Mouse (Mus musculus): Measurements from ENCODE around the gene Hsd17b14.

Hsd17b14 gene

DNA sequence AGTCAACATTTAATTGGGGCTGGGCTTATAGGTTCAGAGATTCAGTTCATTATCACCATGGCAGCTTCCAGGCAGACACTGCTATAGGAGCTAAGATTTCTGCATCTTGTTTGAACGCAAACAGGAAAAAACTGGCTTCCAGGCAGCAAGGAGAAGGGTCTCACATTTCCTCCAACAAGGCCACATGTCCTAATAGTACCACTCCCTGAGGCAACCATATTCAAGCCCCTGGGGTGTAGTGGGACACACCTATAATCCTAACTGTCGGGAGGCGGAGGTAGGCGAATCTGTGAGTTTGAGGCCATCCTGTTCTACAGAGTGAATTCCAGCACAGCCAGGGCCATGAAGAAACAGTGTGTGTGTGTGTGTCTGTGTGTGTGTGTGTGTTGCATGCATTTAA is 40.5 kb downstream of the Hsd17b14 start:
- ATAC-seq (ENCODE audit: insufficient number of reproducible peaks, low FRiP score, low TSS enrichment): no peak

DNA sequence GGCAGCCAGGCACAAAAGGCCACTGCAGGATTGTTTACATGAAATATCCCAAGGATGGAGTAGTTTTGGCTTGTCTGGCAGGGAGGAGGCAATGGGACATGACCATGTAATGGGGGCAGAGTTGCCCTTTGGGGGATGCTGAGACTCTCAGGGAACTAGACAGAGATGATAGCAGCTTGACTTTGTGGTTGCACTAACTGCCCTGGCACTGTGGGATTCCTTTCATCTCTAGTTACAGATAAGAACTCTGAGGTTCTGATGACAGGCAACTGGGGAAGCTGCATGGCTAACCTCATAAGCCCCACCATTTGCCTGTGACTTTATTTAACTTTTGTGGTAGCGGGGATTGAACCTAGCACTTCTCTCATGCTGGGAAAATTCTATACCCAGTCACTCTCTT is 41.4 kb downstream of the Hsd17b14 start:
- no peak for ATAC-seq (ENCODE audit: insufficient number of reproducible peaks, low FRiP score, low TSS enrichment)

DNA sequence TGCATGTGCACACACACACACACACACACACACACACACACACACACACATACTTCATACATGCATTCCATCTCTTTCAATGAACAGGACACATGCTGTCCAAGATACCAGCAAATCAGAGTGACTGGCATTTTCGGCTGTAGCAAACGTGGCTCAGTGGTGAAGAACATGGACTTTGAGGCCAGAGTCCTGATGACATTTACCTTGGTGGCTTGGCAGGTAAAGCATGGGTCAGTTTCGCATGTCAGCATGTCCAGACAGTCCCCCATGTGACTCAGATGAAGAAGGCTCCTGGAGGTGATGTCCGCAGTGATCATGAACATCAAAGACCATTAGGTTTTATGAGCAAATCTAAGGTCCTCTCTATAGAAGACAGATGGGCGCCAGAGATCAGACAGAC is 42.3 kb downstream of the Hsd17b14 start:
- no peak for ATAC-seq (ENCODE audit: insufficient number of reproducible peaks, low FRiP score, low TSS enrichment)

DNA sequence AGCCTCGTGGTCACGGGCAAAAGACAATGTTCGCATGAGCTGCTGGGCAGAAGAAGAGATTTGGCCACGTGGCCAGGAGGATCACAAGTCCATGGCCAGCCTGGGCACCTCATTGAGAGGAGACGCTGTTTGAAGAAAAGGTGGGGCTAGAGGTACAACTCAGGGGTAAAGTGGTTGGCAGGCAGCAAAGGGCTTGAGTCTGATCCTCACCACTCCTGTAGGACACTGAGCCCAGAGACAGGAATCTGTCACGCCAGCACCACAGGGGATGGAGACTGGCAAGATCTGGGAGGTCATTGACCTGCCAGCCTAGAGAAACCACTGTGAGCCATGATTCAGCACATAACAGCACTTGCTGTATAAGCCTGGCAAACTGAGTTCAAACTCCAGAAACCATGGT is 42.8 kb downstream of the Hsd17b14 start:
- ATAC-seq (ENCODE audit: insufficient number of reproducible peaks, low FRiP score, low TSS enrichment): no peak

DNA sequence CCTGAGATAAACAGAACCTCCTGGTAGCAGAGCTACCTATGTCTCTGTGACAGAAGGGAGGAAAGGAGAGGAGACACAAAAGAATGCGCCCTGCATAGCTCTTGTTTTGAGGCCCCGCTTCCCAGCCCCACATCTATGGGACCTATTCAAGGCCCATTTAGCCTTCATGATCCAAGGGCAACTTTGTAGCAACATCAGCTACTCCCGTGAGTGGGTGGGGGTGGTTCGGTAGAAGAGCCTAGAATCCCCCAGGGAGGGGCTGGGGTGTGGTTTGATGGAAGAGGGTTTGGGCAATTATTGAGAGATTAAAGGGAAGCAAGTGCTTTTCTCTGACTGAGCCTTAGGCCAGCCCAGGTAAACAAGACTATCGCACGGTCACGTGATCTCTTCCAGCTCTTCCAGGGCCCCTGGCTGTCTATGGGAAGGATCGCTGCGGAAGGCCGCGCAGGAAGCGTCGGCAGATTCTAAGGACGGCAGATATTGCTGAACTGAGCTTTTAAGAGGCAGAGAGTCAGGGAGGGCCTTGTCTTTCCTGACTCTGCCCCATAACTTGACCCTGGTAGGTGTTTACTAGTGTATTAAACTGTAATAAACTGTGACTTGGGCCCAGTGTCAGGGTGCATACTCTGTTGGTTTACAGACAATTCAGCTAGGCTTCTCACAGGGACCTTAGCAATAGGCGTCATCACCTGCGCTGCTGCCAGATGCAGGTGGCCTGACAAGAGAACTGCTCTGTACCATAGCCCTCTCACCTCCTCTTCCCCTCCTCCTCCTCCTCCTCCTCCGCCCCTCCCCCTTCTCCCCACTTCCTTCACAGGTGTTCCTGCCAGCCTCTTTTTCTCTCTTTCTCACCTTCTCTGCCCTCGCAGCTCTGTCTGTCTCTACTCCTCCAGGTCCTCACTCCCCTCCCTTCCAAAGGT is 44.5 kb downstream of the Hsd17b14 start:
- no peak for ATAC-seq (ENCODE audit: insufficient number of reproducible peaks, low FRiP score, low TSS enrichment)

DNA sequence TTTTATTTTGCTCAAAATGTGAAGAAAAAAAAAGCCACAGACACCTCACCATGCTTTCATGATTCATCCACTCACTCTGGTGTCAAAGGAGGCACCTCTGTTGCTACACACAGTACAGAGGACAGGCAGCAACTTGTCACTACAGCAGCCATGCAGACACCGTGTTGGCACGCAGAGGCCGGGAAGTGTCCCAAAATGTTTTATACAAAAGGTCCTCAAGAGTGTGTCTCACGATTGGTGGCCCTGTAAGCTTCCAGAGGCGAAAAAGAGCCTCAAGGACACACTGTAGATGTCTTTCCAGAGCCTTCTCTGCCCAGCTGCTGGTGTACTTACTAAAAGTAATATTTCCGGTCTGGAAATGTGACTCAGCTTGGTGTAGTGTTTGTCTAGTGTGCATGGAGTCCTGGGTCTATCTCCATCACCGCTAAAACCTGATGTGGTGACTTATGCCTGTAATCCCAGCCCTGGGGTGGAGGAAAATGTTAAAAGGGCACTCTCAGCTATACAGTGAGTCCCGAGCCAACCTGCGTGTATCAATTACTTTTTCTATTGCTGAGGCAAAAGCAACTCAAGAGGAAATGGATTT is 51.1 kb downstream of the Hsd17b14 start:
- ATAC-seq (ENCODE audit: insufficient number of reproducible peaks, low FRiP score, low TSS enrichment): no peak

DNA sequence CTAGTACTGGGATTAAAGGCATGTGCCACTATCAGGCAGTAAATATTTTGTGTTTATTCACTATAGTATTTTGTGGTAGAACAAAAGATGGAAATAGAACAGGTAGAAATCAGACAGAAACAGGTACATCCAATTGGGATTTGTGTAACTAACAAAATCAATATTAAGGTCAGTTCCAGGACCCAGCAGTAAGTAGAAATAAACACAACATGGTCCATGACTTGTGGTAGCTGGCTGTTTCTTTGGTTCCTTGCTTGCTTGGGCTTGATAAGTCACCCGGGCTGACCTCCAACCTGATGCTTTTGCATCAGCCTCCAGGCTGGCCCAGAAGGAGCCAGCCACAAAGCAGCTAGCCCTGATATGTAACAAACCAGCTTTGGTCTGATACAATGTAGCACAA is 54.8 kb downstream of the Hsd17b14 start:
- ATAC-seq (ENCODE audit: insufficient number of reproducible peaks, low FRiP score, low TSS enrichment): no peak

DNA sequence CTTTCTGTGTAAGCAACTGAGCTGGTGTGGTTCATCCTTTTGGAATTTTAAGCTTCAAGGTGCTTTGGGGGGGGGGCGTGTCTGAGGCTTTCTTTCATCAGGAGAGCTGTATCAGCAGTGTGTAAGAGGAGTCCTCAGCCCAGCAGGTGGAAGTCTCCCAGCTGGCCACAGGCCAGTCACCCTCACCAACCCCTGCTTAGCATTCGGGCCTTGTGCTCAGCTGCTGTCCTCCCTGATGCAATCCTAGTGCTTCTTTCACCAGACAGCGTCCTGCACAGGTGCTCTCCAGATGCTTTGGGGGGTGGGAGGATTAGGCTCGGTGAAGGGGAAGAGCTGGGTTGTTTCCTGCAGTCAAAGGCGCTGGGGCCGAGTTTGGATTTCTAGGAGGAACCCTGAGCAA is 61.6 kb downstream of the Hsd17b14 start:
- no peak for ATAC-seq (ENCODE audit: insufficient number of reproducible peaks, low FRiP score, low TSS enrichment)

DNA sequence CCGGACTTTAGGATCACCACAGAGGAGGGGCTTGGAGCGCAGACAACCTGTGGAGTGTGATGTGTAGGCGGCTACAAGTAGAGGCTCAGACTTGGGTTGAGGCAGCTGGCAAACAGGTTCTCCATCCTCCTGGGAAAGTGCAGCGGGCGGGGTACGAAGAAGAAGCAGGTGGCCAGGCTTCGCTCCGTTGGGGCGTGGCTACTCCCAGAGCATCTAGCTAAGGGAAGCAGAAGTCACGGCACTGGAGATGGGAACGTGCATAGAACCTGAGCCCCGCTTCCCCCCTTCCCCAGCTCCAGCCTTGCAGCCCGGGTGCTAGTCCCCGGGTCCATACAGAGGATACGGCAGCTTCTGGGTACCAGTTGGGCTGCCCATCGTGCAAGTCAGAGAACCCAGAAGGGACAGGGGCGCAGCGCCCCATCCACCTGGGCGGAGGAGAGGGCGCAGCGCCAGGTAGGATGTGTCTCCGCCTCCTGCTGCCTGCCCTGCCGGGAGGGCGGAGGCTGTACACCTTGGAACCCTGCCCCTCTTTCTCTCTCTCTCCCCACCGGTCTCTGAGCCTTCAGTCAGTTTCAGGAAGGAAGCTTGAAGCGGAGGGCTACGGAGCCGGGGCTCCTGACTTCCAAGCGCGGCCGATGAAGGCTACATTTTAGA is 62.5 kb downstream of the Hsd17b14 start, which contains the start of gene Fut1:
TSS of gene Fut1 (plus strand) at position 248 of the 654 bp plus-strand sequence.
- no peak; the same call in 1 of the 2 replicates for ATAC-seq (ENCODE audit: insufficient number of reproducible peaks, low FRiP score, low TSS enrichment)

Data from cerebellum, adult (tissue).